Mouse (Mus musculus) lung, embryonic 14.5 days (tissue): ENCODE measurements around the gene B3gnt8. TPM values are rescaled to one million over a fixed set of nuclear protein-coding genes. Genes with fewer than 3 reads are reported as not detected.

Experiments used
- ATAC-seq: fragments of 200-750 bp; cut with Nextera tagmentation; 2 replicates; pipeline ENCODE4 v1.8.0; 2017; ENCODE audit warnings: mild to moderate bottlenecking, moderate TSS enrichment, moderate library complexity; ENCODE audit not compliant: insufficient read depth
- DNase-seq: peaks from one replicate; pipeline ENCODE4 v3.0.0-alpha.2; 2015
- H3K27ac ChIP-seq: fragments of 300-500 bp; sonication (generic); 2 replicates; pipeline ENCODE4 v1.5.1; 2014; ENCODE audit warnings: low read depth, mild to moderate bottlenecking, moderate library complexity
- H3K27me3 ChIP-seq: fragments of 300-500 bp; sonication (generic); 2 replicates; pipeline ENCODE4 v1.6.1; 2014; ENCODE audit warnings: low read length, control low read depth; ENCODE audit not compliant: insufficient read depth
- H3K36me3 ChIP-seq: fragments of 300-500 bp; sonication (generic); 2 replicates; pipeline ENCODE4 v1.6.1; 2014; ENCODE audit warnings: control low read depth; ENCODE audit not compliant: insufficient read depth
- H3K4me1 ChIP-seq: fragments of 300-500 bp; sonication (generic); 2 replicates; pipeline ENCODE4 v1.6.1; 2014; ENCODE audit warnings: antibody characterized with exemption, control low read depth; ENCODE audit not compliant: insufficient read depth
- H3K4me2 ChIP-seq: fragments of 300-500 bp; sonication (generic); 2 replicates; pipeline ENCODE4 v1.6.1; 2014; ENCODE audit warnings: mild to moderate bottlenecking
- H3K4me3 ChIP-seq: fragments of 300-500 bp; sonication (generic); 2 replicates; pipeline ENCODE4 v1.5.1; 2014; ENCODE audit warnings: low read depth, low read length
- H3K9ac ChIP-seq: fragments of 300-500 bp; sonication (generic); 2 replicates; pipeline ENCODE4 v1.6.1; 2014
- H3K9me3 ChIP-seq: fragments of 300-500 bp; sonication (generic); 2 replicates; pipeline ENCODE4 v1.6.1; 2016; ENCODE audit warnings: low read depth, low read length, control low read depth
- CTCF ChIP-seq: IDR thresholded peaks from 2 replicates; pipeline ENCODE4 v1.5.1; 2016; ENCODE audit warnings: antibody characterized with exemption, low read depth
- WGBS: fragments of 180-500 bp; shearing (Covaris S2); extraction: QIAGEN DNeasy Blood & Tissue Kit; methylation state at CpG from one replicate; pipeline ENCODE4 v1.1.7; 2014; 5-methylcytosine and 5-hydroxymethylcytosine counted together
- polyA plus RNA-seq: library from polyadenylated mRNA; unstranded; fragments of >200 nt; fragmentation: Nextera tagmentation; extraction: Ambion mirVana; gene quantifications from 2 replicates; pipeline ENCODE4 v1.2.1, GENCODE M21; 2014

B3gnt8 gene
- polyA plus RNA-seq, 1 experiment from 2014 or later: 3.5 TPM

- ATAC-seq: peak; percentile 96
- DNase-seq: peak; percentile 96
- H3K9ac ChIP-seq: peak within 1 kb of the TSS; percentile 54
- TF ChIP-seq CTCF: no peak
- peak within 1 kb of the TSS; percentile 64 for H3K4me3 ChIP-seq
- peaks cover 10% of the 10 kb centered on the region for H3K4me1 ChIP-seq
- H3K27me3 ChIP-seq: peaks cover 6% of the 10 kb centered on the region
- H3K36me3 ChIP-seq: 0 out of 2 replicates have a peak, but pooled peaks cover 4% of the 10 kb centered on the region
- WGBS: under 1% methylated on average over 46 of the region's 46 CpGs
- H3K4me2 ChIP-seq: peak within 1 kb of the TSS; percentile 56
- no peaks in the 10 kb centered on the region for H3K9me3 ChIP-seq
- H3K27ac ChIP-seq: peak within 1 kb of the TSS; percentile 87
Observed at GRCm38 (mm10) chr7:25680514-25681258, 54.2 kb downstream of the B3gnt8 start, which contains the start of gene B9d2. TSS of gene B9d2 (plus strand) at chr7:25680780.

GRCm38 (mm10) chr7:25681341-25682231 lies 55.1 kb downstream of the B3gnt8 start:
- Histone ChIP-seq H3K9me3 (no peaks in the 10 kb centered on the region), H3K9ac (no peak overlapping the region), H3K4me2 (peak overlapping the region; percentile 56), H3K27me3 (peaks cover 3% of the 10 kb centered on the region; the same call in 1 of the 2 replicates), H3K36me3 (0 out of 2 replicates have a peak, but pooled peaks cover 4% of the 10 kb centered on the region), H3K4me3 (peak overlapping the region; percentile 64), H3K27ac (no peak overlapping the region), H3K4me1 (peaks cover 11% of the 10 kb centered on the region)
- ATAC-seq (no peak), DNase-seq (no peak)
- WGBS: 55% methylated on average over 15 of the region's 15 CpGs
- no peak for TF ChIP-seq CTCF

GRCm38 (mm10) chr7:25683474-25684180 lies 57.2 kb downstream of the B3gnt8 start:
- H3K9me3 ChIP-seq: no peaks in the 10 kb centered on the region
- H3K27me3 ChIP-seq: peaks cover 12% of the 10 kb centered on the region
- ATAC-seq (no peak), DNase-seq (no peak)
- H3K36me3 ChIP-seq: 0 out of 2 replicates have a peak, but pooled peaks cover 4% of the 10 kb centered on the region
- H3K4me2 ChIP-seq: no peak overlapping the region
- H3K4me1 ChIP-seq: peaks cover 12% of the 10 kb centered on the region
- H3K4me3 ChIP-seq: no peak overlapping the region
- H3K9ac ChIP-seq: no peak overlapping the region
- H3K27ac ChIP-seq: no peak overlapping the region
- 45% methylated on average over 7 of the region's 7 CpGs for WGBS
- no peak for TF ChIP-seq CTCF

GRCm38 (mm10) chr7:25684659-25685058 lies 58.2 kb downstream of the B3gnt8 start:
- 0 out of 2 replicates have a peak, but pooled peaks cover 4% of the 10 kb centered on the region for H3K36me3 ChIP-seq
- no peak overlapping the region for H3K4me2 ChIP-seq
- TF ChIP-seq CTCF: no peak
- no peak overlapping the region for H3K4me3 ChIP-seq
- 77% methylated on average over 6 of the region's 6 CpGs for WGBS
- H3K27ac ChIP-seq: no peak overlapping the region
- peaks cover 16% of the 10 kb centered on the region for H3K27me3 ChIP-seq
- H3K4me1 ChIP-seq: peaks cover 14% of the 10 kb centered on the region
- H3K9me3 ChIP-seq: no peaks in the 10 kb centered on the region
- DNase-seq (no peak), ATAC-seq (no peak)
- H3K9ac ChIP-seq: no peak overlapping the region

Other genes starting within 250 kb of the B3gnt8 start
- 3.8 and 4.0 TPM in 2 replicates for gene Lipe, start 227.9 kb upstream of the B3gnt8 start, polyA plus RNA-seq
- gene Cxcl17, start 213.8 kb upstream of the B3gnt8 start, polyA plus RNA-seq: not detected in 2 replicates
- 2.3 and 2.7 TPM in 2 replicates for gene Ceacam1, start 149.1 kb upstream of the B3gnt8 start, polyA plus RNA-seq
- gene Ceacam2, start 86.8 kb upstream of the B3gnt8 start, polyA plus RNA-seq: 0.11 TPM in 1 of 2 replicates, not detected in the other
- gene Erich4, start 10.8 kb upstream of the B3gnt8 start, polyA plus RNA-seq: not detected in 2 replicates
- 27.8 and 33.5 TPM in 2 replicates for gene Dmac2, start 7.2 kb upstream of the B3gnt8 start, polyA plus RNA-seq
- 40.2 and 42.1 TPM in 2 replicates for gene Bckdha, start 32.3 kb downstream of the B3gnt8 start, polyA plus RNA-seq
- gene Exosc5, start 32.5 kb downstream of the B3gnt8 start, polyA plus RNA-seq: 72.3 and 79.7 TPM in 2 replicates
- 1.6 and 2.8 TPM in 2 replicates for gene Tmem91, start 48.5 kb downstream of the B3gnt8 start, polyA plus RNA-seq
- gene B9d2, start 54.1 kb downstream of the B3gnt8 start, polyA plus RNA-seq: 25.1 and 27.6 TPM in 2 replicates
- 4.0 and 4.1 TPM in 2 replicates for gene Tgfb1, start 60.3 kb downstream of the B3gnt8 start, polyA plus RNA-seq
- gene Ccdc97, start 92.4 kb downstream of the B3gnt8 start, polyA plus RNA-seq: 28.6 and 29.4 TPM in 2 replicates
- 80.3 and 82.0 TPM in 2 replicates for gene Hnrnpul1, start 128.1 kb downstream of the B3gnt8 start, polyA plus RNA-seq
- gene Axl, start 162.1 kb downstream of the B3gnt8 start, polyA plus RNA-seq: 44.1 and 46.5 TPM in 2 replicates
- 3.2 and 3.8 TPM in 2 replicates for gene Cyp2s1, start 190.3 kb downstream of the B3gnt8 start, polyA plus RNA-seq